Mouse (Mus musculus) E14TG2a.4 (cell line): ENCODE measurements at regions not wholly inside any gene's neighbourhood (a gene's known extent, or its start where the extent isn't known, plus 50 kb on each side); places are given as distances from the start of the nearest gene placed in this dataset.

Source experiments
- CTCF ChIP-seq: conservative IDR thresholded peaks from 2 replicates; pipeline ENCODE4 v1.5.1; 2014; ENCODE audit warnings: low read length
- NANOG ChIP-seq: IDR thresholded peaks from 2 replicates; pipeline ENCODE4 v1.6.1; 2014; ENCODE audit warnings: borderline replicate concordance, low read length, mixed read lengths
- POU5F1 ChIP-seq: IDR thresholded peaks from 2 replicates; pipeline ENCODE4 v1.6.1; 2014; ENCODE audit warnings: low read length, borderline replicate concordance

DNA sequence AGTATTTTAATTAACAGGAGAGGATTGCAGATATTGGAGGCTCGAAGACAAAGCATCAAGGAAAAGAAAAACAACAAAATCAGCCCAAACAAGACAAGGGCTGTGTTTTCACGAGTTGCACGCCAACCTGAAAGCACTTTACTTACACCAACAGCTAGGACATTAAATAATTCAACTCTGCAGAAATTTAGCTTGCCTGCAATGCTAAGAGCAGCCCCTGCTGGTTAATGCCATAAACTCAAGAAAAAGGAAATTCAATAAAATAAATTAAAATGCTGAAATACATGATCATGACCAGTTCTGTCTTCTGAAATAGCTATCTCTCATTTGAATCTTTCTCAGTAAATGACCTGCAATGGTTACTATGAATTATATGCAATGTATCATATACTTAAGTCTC, 271.7 kb upstream of the Robo2 start:
- no peak for TF ChIP-seq CTCF
- no peak for TF ChIP-seq NANOG
- no peak for TF ChIP-seq POU5F1
